Mouse (Mus musculus): ENCODE results near the gene Slco1a4. TPM values are rescaled to one million over a fixed set of nuclear protein-coding genes. Genes with fewer than 3 reads are reported as not detected.
"Not testable (repeated sequence)": the region's sequence is repeated elsewhere in the genome, so short reads cannot be mapped to it uniquely, and the experiment has no call there.

Gene Slco1a4
- total RNA-seq (2021), result 1 to 10 TPM in 1 of 2 experiments, under 1 TPM in 1; 0.32 to 1.2 TPM
- long read RNA-seq, experiment 1, result 0 reads
- long read RNA-seq, experiment 2, partial matches to known transcripts, result 0 of 2 reads
- long read RNA-seq, experiment 2, other reads (novel, unspliced or antisense), result 2 of 2 reads

GRCm38 (mm10) chr6:141856085-141856484, at the start of gene Slco1a4:
Gene Slco1a4 (minus strand): TSS chr6:141856199.
- no peak for DNase-seq

- DNase-seq, result no peak
Observed at GRCm38 (mm10) chr6:141898197-141898596, 42.2 kb upstream of the Slco1a4 start.

- DNase-seq, result no peak
Observed at GRCm38 (mm10) chr6:141889723-141890122, 33.7 kb upstream of the Slco1a4 start.

GRCm38 (mm10) chr6:141888248-141888647, 32.2 kb upstream of the Slco1a4 start:
- DNase-seq, result no peak

- DNase-seq, result no peak
Observed at GRCm38 (mm10) chr6:141882581-141882980, 26.6 kb upstream of the Slco1a4 start.

GRCm38 (mm10) chr6:141875742-141876141, 19.7 kb upstream of the Slco1a4 start:
- not testable (repeated sequence) for DNase-seq

- DNase-seq, result no peak
Observed at GRCm38 (mm10) chr6:141871711-141872110, 15.7 kb upstream of the Slco1a4 start.

- no peak for DNase-seq
Observed at GRCm38 (mm10) chr6:141868735-141869134, 12.7 kb upstream of the Slco1a4 start.

GRCm38 (mm10) chr6:141866026-141866425, 10.0 kb upstream of the Slco1a4 start:
- DNase-seq, result no peak

- DNase-seq, result no peak
Observed at GRCm38 (mm10) chr6:141857735-141858531, 1.9 kb upstream of the Slco1a4 start.

- no peak for DNase-seq
Observed at GRCm38 (mm10) chr6:141853616-141854015, 2.4 kb downstream of the Slco1a4 start.

- no peak for DNase-seq
Observed at GRCm38 (mm10) chr6:141849051-141849450, 6.9 kb downstream of the Slco1a4 start.

- peak; percentile 18 to 41 for DNase-seq
Observed at GRCm38 (mm10) chr6:141797837-141798236, 58.2 kb downstream of the Slco1a4 start.

GRCm38 (mm10) chr6:141774476-141774875, 81.5 kb downstream of the Slco1a4 start:
- DNase-seq, result no peak

- DNase-seq, result no peak
Observed at GRCm38 (mm10) chr6:141773710-141774109, 82.3 kb downstream of the Slco1a4 start, which contains the start of gene Gm5724. Gene Gm5724 (minus strand): TSS chr6:141773810.

Other genes starting within 250 kb of the Slco1a4 start
- gene Slco1b2, start 226.7 kb downstream of the Slco1a4 start, total RNA-seq (2021), result not detected
- not detected for gene Gm5724, start 82.4 kb downstream of the Slco1a4 start, total RNA-seq (2021)
- gene Slco1a1, start 90.8 kb upstream of the Slco1a4 start, total RNA-seq (2021), result not detected
- not detected for gene Gm6614, start 155.2 kb upstream of the Slco1a4 start, total RNA-seq (2021)